Mouse (Mus musculus) right cerebral cortex, postnatal 36 days (tissue): ENCODE results near the gene Zfp39.

Source experiments
- DNase-seq, 2 experiments: peaks; one replicate each; pipeline ENCODE4 v3.0.0; 2022; ENCODE audit warnings: low spot score in 2 of 2, mixed read lengths in 1 of 2

The Zfp39 gene

GRCm38 (mm10) chr11:58903511-58904409 lies at the start of gene Zfp39:
Zfp39 (minus strand) TSS chr11:58904225.
- peak; percentile 90 to 94 for DNase-seq

GRCm38 (mm10) chr11:58953351-58954169 lies 49.5 kb upstream of the Zfp39 start:
- no peak for DNase-seq

GRCm38 (mm10) chr11:58951210-58951609 lies 47.2 kb upstream of the Zfp39 start:
- DNase-seq = no peak

GRCm38 (mm10) chr11:58949480-58950431 lies 45.7 kb upstream of the Zfp39 start:
- peak; percentile 62 to 67 for DNase-seq

- peak; percentile 75 to 79 for DNase-seq
These were observed 44.8 kb upstream of the Zfp39 start, which contains the start of gene Hist3h2ba for GRCm38 (mm10) chr11:58948542-58949479. Hist3h2ba (plus strand) TSS chr11:58948920.

- peak; percentile 52 to 61 for DNase-seq
These were observed 43.9 kb upstream of the Zfp39 start for GRCm38 (mm10) chr11:58947798-58948528.

- DNase-seq = no peak
These were observed 43.3 kb upstream of the Zfp39 start for GRCm38 (mm10) chr11:58947306-58947705.

GRCm38 (mm10) chr11:58944136-58944535 lies 40.1 kb upstream of the Zfp39 start:
- DNase-seq = no peak

- no peak for DNase-seq
These were observed 35.0 kb upstream of the Zfp39 start for GRCm38 (mm10) chr11:58939088-58939439.

GRCm38 (mm10) chr11:58938322-58939087 lies 34.5 kb upstream of the Zfp39 start, which contains the start of gene Rnf187:
Rnf187 (minus strand) TSS chr11:58938916.
- DNase-seq = peak; percentile 87 to 90

GRCm38 (mm10) chr11:58937909-58938308 lies 33.9 kb upstream of the Zfp39 start:
- DNase-seq = no peak

- DNase-seq = no peak
These were observed 27.6 kb upstream of the Zfp39 start for GRCm38 (mm10) chr11:58931576-58931975.

- no peak for DNase-seq
These were observed 26.2 kb upstream of the Zfp39 start for GRCm38 (mm10) chr11:58930254-58930653.

GRCm38 (mm10) chr11:58929641-58930040 lies 25.6 kb upstream of the Zfp39 start:
- no peak for DNase-seq

- DNase-seq = no peak
These were observed 25.0 kb upstream of the Zfp39 start for GRCm38 (mm10) chr11:58929055-58929454.

- no peak for DNase-seq
These were observed 24.0 kb upstream of the Zfp39 start for GRCm38 (mm10) chr11:58927790-58928651.

GRCm38 (mm10) chr11:58927053-58927452 lies 23.0 kb upstream of the Zfp39 start:
- no peak for DNase-seq

GRCm38 (mm10) chr11:58926651-58927050 lies 22.6 kb upstream of the Zfp39 start:
- no peak for DNase-seq
